Mouse (Mus musculus) thymus, postnatal 14 days (tissue): Measurements from ENCODE around the gene Ncam1.

ENCODE experiments used
- DNase-seq: peaks from one replicate; pipeline ENCODE4 v3.0.0; 2021

Gene Ncam1

GRCm38 (mm10) chr9:49751466-49751865, 47.3 kb downstream of the Ncam1 start:
- no peak for DNase-seq

- DNase-seq: no peak
These were observed 52.5 kb downstream of the Ncam1 start for GRCm38 (mm10) chr9:49746176-49746575.

GRCm38 (mm10) chr9:49745696-49746095, 53.0 kb downstream of the Ncam1 start:
- DNase-seq: no peak

GRCm38 (mm10) chr9:49744286-49744685, 54.4 kb downstream of the Ncam1 start:
- no peak for DNase-seq

GRCm38 (mm10) chr9:49739935-49740334, 58.8 kb downstream of the Ncam1 start:
- no peak for DNase-seq

GRCm38 (mm10) chr9:49738546-49738945, 60.2 kb downstream of the Ncam1 start:
- DNase-seq: no peak

- DNase-seq: no peak
These were observed 61.6 kb downstream of the Ncam1 start for GRCm38 (mm10) chr9:49737166-49737565.

- DNase-seq: no peak
These were observed 64.2 kb downstream of the Ncam1 start for GRCm38 (mm10) chr9:49734348-49735007.

GRCm38 (mm10) chr9:49733726-49734125, 65.0 kb downstream of the Ncam1 start:
- no peak for DNase-seq

GRCm38 (mm10) chr9:49729479-49729878, 69.2 kb downstream of the Ncam1 start:
- no peak for DNase-seq

- no peak for DNase-seq
These were observed 70.5 kb downstream of the Ncam1 start for GRCm38 (mm10) chr9:49728211-49728610.

- DNase-seq: no peak
These were observed 76.0 kb downstream of the Ncam1 start for GRCm38 (mm10) chr9:49722765-49723164.

- DNase-seq: no peak
These were observed 83.6 kb downstream of the Ncam1 start for GRCm38 (mm10) chr9:49715121-49715520.

GRCm38 (mm10) chr9:49714091-49714490, 84.6 kb downstream of the Ncam1 start:
- DNase-seq: no peak

GRCm38 (mm10) chr9:49707646-49708045, 91.1 kb downstream of the Ncam1 start:
- no peak for DNase-seq

- no peak for DNase-seq
These were observed 94.3 kb downstream of the Ncam1 start for GRCm38 (mm10) chr9:49704196-49704967.

- DNase-seq: no peak
These were observed 103.4 kb downstream of the Ncam1 start for GRCm38 (mm10) chr9:49695371-49695770.

- DNase-seq: no peak
These were observed 105.9 kb downstream of the Ncam1 start for GRCm38 (mm10) chr9:49692791-49693190.

- no peak for DNase-seq
These were observed 107.4 kb downstream of the Ncam1 start for GRCm38 (mm10) chr9:49691344-49691743.

- DNase-seq: no peak
These were observed 115.0 kb downstream of the Ncam1 start for GRCm38 (mm10) chr9:49683566-49684273.

GRCm38 (mm10) chr9:49681848-49682469, 116.8 kb downstream of the Ncam1 start:
- DNase-seq: no peak

- no peak for DNase-seq
These were observed 119.5 kb downstream of the Ncam1 start for GRCm38 (mm10) chr9:49679270-49679669.
